Mouse (Mus musculus) right cerebral cortex, postnatal 14 days (tissue): ENCODE results near the gene Lsm2.

Experiments used
- DNase-seq: peaks from one replicate; pipeline ENCODE4 v3.0.0; 2022

Gene Lsm2

DNA sequence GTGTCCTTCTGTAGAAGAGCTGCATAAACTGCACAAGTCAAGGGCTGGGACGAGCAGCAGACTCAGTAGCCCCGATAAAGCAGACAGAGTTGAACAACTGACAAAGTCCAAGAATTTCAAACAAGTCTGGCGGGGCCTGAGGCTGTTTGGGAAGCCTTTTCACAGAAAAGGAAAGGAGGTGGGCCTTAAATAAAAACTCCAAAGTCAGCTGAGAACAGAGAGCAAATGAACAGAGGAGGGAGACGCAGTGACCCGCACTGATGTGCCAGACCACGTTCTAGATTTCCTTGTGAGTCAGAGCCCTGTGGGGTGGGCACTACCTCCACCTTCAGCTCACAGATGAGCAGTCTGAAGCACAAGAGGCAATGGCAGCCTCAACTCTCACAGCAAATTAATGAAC lies 53.2 kb downstream of the Lsm2 start:
- no peak for DNase-seq
